Mouse (Mus musculus) small intestine, adult 2 months (tissue): ENCODE data around the gene Slc22a23. TPM values are rescaled to one million over a fixed set of nuclear protein-coding genes. Genes with fewer than 3 reads are reported as not detected.
A peak's percentile ranks its signal among the peaks of the same experiment; 100 is the strongest.

Experiments used
- H3K27ac ChIP-seq: fragments of 200-500 bp; 2 replicates; pipeline ENCODE4 v1.5.1; 2012; ENCODE audit warnings: low read depth, low read length, control low read depth, inconsistent platforms; ENCODE audit not compliant: insufficient read depth
- H3K27me3 ChIP-seq: fragments of 200-500 bp; 2 replicates; pipeline ENCODE4 v1.6.1; 2012; ENCODE audit warnings: mild to moderate bottlenecking, moderate library complexity, low read length, inconsistent platforms; ENCODE audit not compliant: control insufficient read depth, insufficient read depth
- H3K36me3 ChIP-seq: fragments of 200-500 bp; 2 replicates; pipeline ENCODE4 v1.6.1; 2012; ENCODE audit warnings: mild to moderate bottlenecking, low read length, control low read depth, inconsistent platforms; ENCODE audit not compliant: control insufficient read depth, insufficient read depth
- H3K4me1 ChIP-seq: fragments of 200-500 bp; 2 replicates; pipeline ENCODE4 v1.6.1; 2012; ENCODE audit warnings: low read length, inconsistent platforms, mixed read lengths; ENCODE audit not compliant: control insufficient read depth, insufficient read depth, insufficient read length
- H3K4me3 ChIP-seq: fragments of 200-500 bp; 2 replicates; pipeline ENCODE4 v1.5.1; 2012; ENCODE audit warnings: low read depth, mild to moderate bottlenecking, control low read depth, inconsistent platforms, low read length, moderate library complexity
- CTCF ChIP-seq: fragments of 200-500 bp; IDR thresholded peaks from 2 replicates; pipeline ENCODE4 v1.5.1; 2012; ENCODE audit warnings: low read depth, mild to moderate bottlenecking, control low read depth, inconsistent platforms, low read length, moderate library complexity, mixed read lengths; ENCODE audit not compliant: insufficient replicate concordance, insufficient read length; ENCODE audit errors: extremely low read depth
- POLR2A ChIP-seq: fragments of 200-500 bp; IDR thresholded peaks from 2 replicates; pipeline ENCODE4 v1.6.1; 2012; ENCODE audit warnings: low read depth, mild to moderate bottlenecking, control low read depth, inconsistent platforms, low read length, moderate library complexity
- WGBS: fragments of 180-500 bp; shearing (Covaris S2); methylation state at CpG from one replicate; pipeline ENCODE4 v1.1.7; 2018; 5-methylcytosine and 5-hydroxymethylcytosine counted together
- polyA plus RNA-seq: library from polyadenylated mRNA; depleted of rRNA; stranded (reverse); fragments of >200 nt; gene quantifications from 2 replicates; pipeline ENCODE4 v1.2.3, GENCODE M21; 2012

The Slc22a23 gene
- polyA plus RNA-seq, 1 experiment: 52.9 TPM

GRCm38 (mm10) chr13:34257177-34257576, 87.8 kb downstream of the Slc22a23 start:
- H3K4me1 ChIP-seq: peaks cover 26% of the 10 kb centered on the region
- TF ChIP-seq CTCF: no peak
- TF ChIP-seq POLR2A: no peak
- no peak overlapping the region for H3K4me3 ChIP-seq
- no peaks in the 10 kb centered on the region for H3K36me3 ChIP-seq
- H3K27me3 ChIP-seq: no peaks in the 10 kb centered on the region
- WGBS: 89% methylated on average over 7 of the region's 7 CpGs
- no peak overlapping the region for H3K27ac ChIP-seq

- H3K4me3 ChIP-seq: no peak overlapping the region
- WGBS: 63% methylated on average over 2 of the region's 2 CpGs
- no peaks in the 10 kb centered on the region for H3K27me3 ChIP-seq
- H3K4me1 ChIP-seq: peaks cover 26% of the 10 kb centered on the region
- H3K36me3 ChIP-seq: no peaks in the 10 kb centered on the region
- TF ChIP-seq CTCF (no peak), POLR2A (no peak)
- no peak overlapping the region for H3K27ac ChIP-seq
Measured at GRCm38 (mm10) chr13:34256676-34257075, 88.3 kb downstream of the Slc22a23 start.

- TF ChIP-seq CTCF (no peak), POLR2A (no peak)
- no peaks in the 10 kb centered on the region for H3K36me3 ChIP-seq
- H3K27me3 ChIP-seq: no peaks in the 10 kb centered on the region
- no peak overlapping the region for H3K4me3 ChIP-seq
- 14% methylated on average over 3 of the region's 3 CpGs for WGBS
- H3K27ac ChIP-seq: peak overlapping the region; percentile 57
- peaks cover 26% of the 10 kb centered on the region for H3K4me1 ChIP-seq
Measured at GRCm38 (mm10) chr13:34255297-34255696, 89.7 kb downstream of the Slc22a23 start.

GRCm38 (mm10) chr13:34254691-34255090, 90.3 kb downstream of the Slc22a23 start:
- no peak for TF ChIP-seq POLR2A
- TF ChIP-seq CTCF: no peak
- Histone ChIP-seq H3K4me3 (no peak overlapping the region), H3K27ac (peak overlapping the region; percentile 57), H3K36me3 (no peaks in the 10 kb centered on the region), H3K4me1 (peaks cover 26% of the 10 kb centered on the region), H3K27me3 (no peaks in the 10 kb centered on the region)
- WGBS: 7% methylated on average over 5 of the region's 5 CpGs

GRCm38 (mm10) chr13:34253736-34254135, 91.2 kb downstream of the Slc22a23 start:
- Histone ChIP-seq H3K4me1 (peaks cover 26% of the 10 kb centered on the region), H3K27me3 (no peaks in the 10 kb centered on the region), H3K27ac (no peak overlapping the region), H3K4me3 (no peak overlapping the region), H3K36me3 (no peaks in the 10 kb centered on the region)
- 91% methylated on average over 3 of the region's 3 CpGs for WGBS
- TF ChIP-seq POLR2A (no peak), CTCF (no peak)

- TF ChIP-seq POLR2A (no peak), CTCF (no peak)
- Histone ChIP-seq H3K27ac (no peak overlapping the region), H3K4me1 (peaks cover 3% of the 10 kb centered on the region; the same call in 1 of the 2 replicates), H3K4me3 (no peak overlapping the region), H3K36me3 (no peaks in the 10 kb centered on the region), H3K27me3 (no peaks in the 10 kb centered on the region)
- WGBS: 91% methylated on average over 15 of the region's 15 CpGs
Measured at GRCm38 (mm10) chr13:34248941-34249920, 95.8 kb downstream of the Slc22a23 start.

- Histone ChIP-seq H3K36me3 (no peaks in the 10 kb centered on the region), H3K27me3 (no peaks in the 10 kb centered on the region), H3K4me3 (no peak overlapping the region), H3K27ac (no peak overlapping the region), H3K4me1 (no peaks in the 10 kb centered on the region; the same call in 1 of the 2 replicates)
- TF ChIP-seq POLR2A: no peak
- no peak for TF ChIP-seq CTCF
- WGBS: 60% methylated on average over 6 of the region's 6 CpGs
Measured at GRCm38 (mm10) chr13:34248107-34248506, 96.9 kb downstream of the Slc22a23 start.
